Mouse (Mus musculus): ENCODE results near the gene Podxl. TPM values are rescaled to one million over a fixed set of nuclear protein-coding genes. Genes with fewer than 3 reads are reported as not detected.

The Podxl gene
- total RNA-seq, 1 experiment from 2014 or later: 2.5 TPM

DNA sequence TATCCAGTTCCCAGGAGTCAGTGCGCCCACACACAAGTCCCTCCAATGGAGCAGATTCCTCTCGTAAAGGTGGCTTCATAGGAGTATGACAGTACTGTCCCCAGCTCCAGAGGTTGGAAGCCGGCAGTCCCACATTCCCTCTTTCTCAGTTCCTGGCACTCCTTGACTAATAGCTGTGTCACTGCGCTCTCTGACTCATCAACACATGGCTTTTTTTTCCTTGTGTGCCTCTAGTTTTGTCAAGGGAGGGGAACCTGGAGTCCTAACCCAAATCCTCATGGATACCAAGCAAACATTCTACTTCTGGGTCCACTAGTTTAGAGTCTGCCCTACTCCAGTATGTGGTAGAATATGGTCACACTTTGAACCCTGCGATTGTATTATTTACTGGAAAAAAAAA lies 29.1 kb downstream of the Podxl start:
- ATAC-seq (replicated peaks in 1 of 2; ENCODE audit: insufficient read depth in 1 of 2, low FRiP score in 2 of 2, low TSS enrichment in 1 of 2, low read depth in 1 of 2, poor library complexity in 2 of 2, severe bottlenecking in 2 of 2): no peak

DNA sequence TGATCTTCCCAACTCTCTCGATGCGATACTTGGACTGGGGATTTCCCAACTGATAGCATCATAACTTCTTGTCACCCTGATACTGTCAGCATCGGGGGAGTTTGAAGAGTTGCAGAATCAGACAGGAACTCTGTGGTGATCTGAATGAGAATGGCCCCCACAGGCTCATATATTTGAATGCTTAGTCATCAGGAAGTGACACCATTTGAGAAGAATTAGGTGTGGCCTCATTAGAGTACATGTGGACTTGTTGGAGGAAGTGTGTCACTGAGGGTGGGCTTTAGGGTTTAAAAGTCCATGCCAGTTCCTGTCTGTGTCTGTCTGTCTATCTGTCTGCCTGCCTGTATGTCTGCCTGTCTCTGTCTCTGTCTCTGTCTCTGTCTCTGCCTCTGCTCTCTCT lies 31.9 kb downstream of the Podxl start:
- ATAC-seq (replicated peaks in 1 of 2; ENCODE audit: insufficient read depth in 1 of 2, low FRiP score in 2 of 2, low TSS enrichment in 1 of 2, low read depth in 1 of 2, poor library complexity in 2 of 2, severe bottlenecking in 2 of 2): no peak

- no peak for ATAC-seq (replicated peaks in 1 of 2; ENCODE audit: insufficient read depth in 1 of 2, low FRiP score in 2 of 2, low TSS enrichment in 1 of 2, low read depth in 1 of 2, poor library complexity in 2 of 2, severe bottlenecking in 2 of 2)
These were observed 35.4 kb downstream of the Podxl start for GRCm38 (mm10) chr6:31528339-31528738.

DNA sequence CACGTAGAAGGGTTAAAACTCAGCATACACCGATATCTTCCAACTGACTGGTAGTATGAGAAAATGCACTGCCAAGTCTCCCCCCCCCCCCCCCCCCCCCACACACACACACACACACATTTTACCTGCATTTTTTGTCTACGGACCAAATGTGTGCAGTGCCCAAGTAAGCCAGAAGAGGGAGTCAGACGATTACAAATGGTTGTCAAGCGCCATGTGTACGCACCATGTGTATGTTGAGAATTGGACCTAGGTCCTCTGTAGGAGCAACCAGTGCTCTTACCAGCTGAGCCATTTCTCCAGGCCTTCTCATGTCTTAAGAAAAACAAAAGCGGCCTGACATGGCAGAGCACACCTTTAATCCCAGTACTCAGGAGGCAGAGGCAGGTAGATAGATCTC lies 35.9 kb downstream of the Podxl start:
- peak in 1 of 2 experiments; percentile 65; a peak in 2 of 4 replicates for ATAC-seq (replicated peaks in 1 of 2; ENCODE audit: insufficient read depth in 1 of 2, low FRiP score in 2 of 2, low TSS enrichment in 1 of 2, low read depth in 1 of 2, poor library complexity in 2 of 2, severe bottlenecking in 2 of 2)

DNA sequence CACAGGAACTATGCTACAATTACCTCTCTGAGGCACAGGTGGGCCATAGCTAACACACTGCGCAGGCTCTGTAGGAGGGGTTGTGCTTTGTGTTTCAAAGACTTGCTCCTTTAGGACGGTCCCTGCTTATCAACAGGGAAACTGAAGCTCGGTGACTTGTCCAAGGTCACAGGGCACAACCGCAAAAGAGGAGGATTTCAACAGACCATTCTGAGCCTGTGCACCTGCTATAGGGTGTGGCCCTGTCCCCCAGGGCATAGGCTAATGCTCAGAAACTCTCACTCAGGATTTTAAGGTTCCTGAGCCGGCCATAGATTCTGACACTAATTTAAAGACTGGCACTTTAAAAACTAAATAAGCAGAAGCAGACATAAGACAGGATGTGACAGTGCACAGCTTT lies 36.9 kb downstream of the Podxl start:
- no peak for ATAC-seq (replicated peaks in 1 of 2; ENCODE audit: insufficient read depth in 1 of 2, low FRiP score in 2 of 2, low TSS enrichment in 1 of 2, low read depth in 1 of 2, poor library complexity in 2 of 2, severe bottlenecking in 2 of 2)

DNA sequence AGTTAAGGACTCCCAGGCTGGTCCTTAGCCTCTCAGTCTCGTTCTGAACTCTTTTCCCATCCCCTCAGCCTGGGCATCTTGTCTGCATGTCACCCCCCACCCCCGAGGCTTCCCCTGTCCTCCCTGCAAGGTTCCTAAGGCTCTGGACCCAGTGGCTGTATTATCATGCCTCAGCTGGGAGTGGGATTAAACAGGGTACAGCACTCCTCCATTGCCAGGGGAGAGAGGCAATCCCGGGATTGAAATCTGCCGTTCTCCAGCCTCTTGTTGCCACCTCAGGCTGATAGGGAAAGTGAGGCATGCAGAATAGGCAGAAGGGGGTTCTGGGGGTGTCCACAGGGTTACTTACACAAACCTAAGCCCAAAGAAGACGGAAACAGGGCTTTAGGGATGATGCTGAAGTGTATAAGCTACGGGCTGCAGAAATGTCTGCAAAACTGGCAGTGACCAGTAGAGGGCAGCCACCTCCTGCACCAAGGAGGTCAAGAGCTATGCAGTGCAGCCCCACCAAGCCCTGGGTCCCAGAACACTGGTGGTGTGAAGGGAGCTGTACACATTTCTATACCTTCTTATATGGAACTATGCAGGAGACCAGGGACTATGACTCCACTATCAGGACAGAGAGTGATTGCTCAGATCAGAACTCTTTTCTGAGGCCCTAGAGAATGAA lies 38.4 kb downstream of the Podxl start:
- ATAC-seq (replicated peaks in 1 of 2; ENCODE audit: insufficient read depth in 1 of 2, low FRiP score in 2 of 2, low TSS enrichment in 1 of 2, low read depth in 1 of 2, poor library complexity in 2 of 2, severe bottlenecking in 2 of 2): peak; percentile 61 to 66; a peak in 2 of 4 replicates

GRCm38 (mm10) chr6:31524647-31525046 lies 39.1 kb downstream of the Podxl start:
- no peak for ATAC-seq (replicated peaks in 1 of 2; ENCODE audit: insufficient read depth in 1 of 2, low FRiP score in 2 of 2, low TSS enrichment in 1 of 2, low read depth in 1 of 2, poor library complexity in 2 of 2, severe bottlenecking in 2 of 2)

GRCm38 (mm10) chr6:31524121-31524520 lies 39.7 kb downstream of the Podxl start:
- ATAC-seq (replicated peaks in 1 of 2; ENCODE audit: insufficient read depth in 1 of 2, low FRiP score in 2 of 2, low TSS enrichment in 1 of 2, low read depth in 1 of 2, poor library complexity in 2 of 2, severe bottlenecking in 2 of 2): no peak

GRCm38 (mm10) chr6:31523657-31524056 lies 40.1 kb downstream of the Podxl start:
- ATAC-seq (replicated peaks in 1 of 2; ENCODE audit: insufficient read depth in 1 of 2, low FRiP score in 2 of 2, low TSS enrichment in 1 of 2, low read depth in 1 of 2, poor library complexity in 2 of 2, severe bottlenecking in 2 of 2): no peak

GRCm38 (mm10) chr6:31523039-31523438 lies 40.7 kb downstream of the Podxl start:
- ATAC-seq (replicated peaks in 1 of 2; ENCODE audit: insufficient read depth in 1 of 2, low FRiP score in 2 of 2, low TSS enrichment in 1 of 2, low read depth in 1 of 2, poor library complexity in 2 of 2, severe bottlenecking in 2 of 2): no peak

GRCm38 (mm10) chr6:31522478-31522877 lies 41.3 kb downstream of the Podxl start:
- ATAC-seq (replicated peaks in 1 of 2; ENCODE audit: insufficient read depth in 1 of 2, low FRiP score in 2 of 2, low TSS enrichment in 1 of 2, low read depth in 1 of 2, poor library complexity in 2 of 2, severe bottlenecking in 2 of 2): no peak

- no peak for ATAC-seq (replicated peaks in 1 of 2; ENCODE audit: insufficient read depth in 1 of 2, low FRiP score in 2 of 2, low TSS enrichment in 1 of 2, low read depth in 1 of 2, poor library complexity in 2 of 2, severe bottlenecking in 2 of 2)
These were observed 42.1 kb downstream of the Podxl start for GRCm38 (mm10) chr6:31521491-31522355.

- no peak for ATAC-seq (replicated peaks in 1 of 2; ENCODE audit: insufficient read depth in 1 of 2, low FRiP score in 2 of 2, low TSS enrichment in 1 of 2, low read depth in 1 of 2, poor library complexity in 2 of 2, severe bottlenecking in 2 of 2)
These were observed 43.1 kb downstream of the Podxl start for GRCm38 (mm10) chr6:31520486-31521215.

DNA sequence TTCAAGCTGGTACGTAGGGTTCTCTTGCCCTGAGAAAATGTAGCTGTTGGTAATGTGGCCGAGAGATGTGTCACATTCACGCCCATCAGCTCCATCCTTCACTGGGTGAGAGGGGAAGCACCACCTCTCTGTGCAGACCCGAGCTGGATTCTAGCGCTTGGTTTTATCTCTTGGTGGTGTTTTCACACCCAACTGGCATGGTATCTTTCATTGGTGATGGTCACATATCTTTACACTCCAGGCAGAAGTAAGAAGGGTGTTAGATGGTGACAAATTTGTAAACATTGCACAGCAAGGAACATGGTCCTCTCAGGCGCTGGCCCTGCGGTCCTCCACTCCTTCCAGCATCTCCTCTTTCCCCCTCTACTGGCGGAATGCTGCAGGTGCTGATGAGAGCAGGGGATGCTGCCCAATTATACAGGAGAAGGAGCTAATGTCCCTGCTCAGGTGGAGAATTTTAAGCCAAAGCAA lies 44.7 kb downstream of the Podxl start:
- peak in 1 of 2 experiments; percentile 44; a peak in 1 of 4 replicates for ATAC-seq (replicated peaks in 1 of 2; ENCODE audit: insufficient read depth in 1 of 2, low FRiP score in 2 of 2, low TSS enrichment in 1 of 2, low read depth in 1 of 2, poor library complexity in 2 of 2, severe bottlenecking in 2 of 2)

- ATAC-seq (replicated peaks in 1 of 2; ENCODE audit: insufficient read depth in 1 of 2, low FRiP score in 2 of 2, low TSS enrichment in 1 of 2, low read depth in 1 of 2, poor library complexity in 2 of 2, severe bottlenecking in 2 of 2): peak; percentile 34 to 51; a peak in 3 of 4 replicates
These were observed 45.5 kb downstream of the Podxl start for GRCm38 (mm10) chr6:31518338-31518698.

GRCm38 (mm10) chr6:31517681-31518337 lies 46.0 kb downstream of the Podxl start:
- no peak for ATAC-seq (replicated peaks in 1 of 2; ENCODE audit: insufficient read depth in 1 of 2, low FRiP score in 2 of 2, low TSS enrichment in 1 of 2, low read depth in 1 of 2, poor library complexity in 2 of 2, severe bottlenecking in 2 of 2)

- no peak for ATAC-seq (replicated peaks in 1 of 2; ENCODE audit: insufficient read depth in 1 of 2, low FRiP score in 2 of 2, low TSS enrichment in 1 of 2, low read depth in 1 of 2, poor library complexity in 2 of 2, severe bottlenecking in 2 of 2)
These were observed 50.1 kb downstream of the Podxl start for GRCm38 (mm10) chr6:31513726-31514125.

All from hematopoietic stem cell, adult 5-6 weeks (primary cell).